Mouse (Mus musculus): ENCODE measurements around the gene St6galnac5.

Gene St6galnac5

GRCm38 (mm10) chr3:152981988-152982387 is at the start of gene St6galnac5:
TSS of gene St6galnac5 (minus strand) at chr3:152982246.
- DNase-seq (ENCODE audit: low spot score) = no peak

DNA sequence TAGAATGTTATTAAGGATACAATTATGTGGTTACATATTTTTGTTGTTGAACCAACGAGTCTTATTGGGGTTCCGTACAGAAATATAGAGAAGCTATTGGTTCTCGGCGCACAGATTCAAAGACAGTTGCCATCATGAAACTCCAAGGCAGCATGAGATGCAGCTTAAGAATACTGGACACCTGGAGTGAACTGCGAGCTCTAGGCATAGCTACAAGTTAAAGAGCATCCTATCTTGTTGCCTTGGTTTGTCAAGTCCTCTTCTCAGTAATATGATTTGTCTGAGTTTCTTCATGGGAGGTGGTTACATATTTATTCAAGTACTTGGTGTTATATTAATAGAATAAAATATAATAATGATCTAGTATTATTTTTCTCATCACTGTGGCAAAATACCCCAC is 48.7 kb upstream of the St6galnac5 start:
- no peak for DNase-seq (ENCODE audit: low spot score)

DNA sequence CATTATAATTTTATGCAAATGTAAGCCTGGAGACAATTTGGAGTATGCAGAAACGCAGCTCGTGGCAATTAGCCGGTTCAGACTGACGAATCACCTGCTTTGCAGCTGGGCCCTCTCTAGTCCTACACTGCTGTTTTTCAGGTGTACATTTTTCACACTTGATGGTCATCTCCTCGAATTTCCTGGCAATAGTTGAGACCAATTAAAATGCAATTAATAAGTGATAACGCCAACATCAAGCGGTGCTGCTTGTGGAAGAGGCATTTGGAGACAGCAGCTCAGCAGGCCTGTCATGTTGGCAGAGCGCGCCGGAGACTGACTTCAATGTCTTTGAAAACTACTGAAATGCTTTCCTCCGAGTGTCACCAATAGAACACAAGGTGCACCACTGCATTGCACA is 42.0 kb upstream of the St6galnac5 start:
- no peak for DNase-seq (ENCODE audit: low spot score)

DNA sequence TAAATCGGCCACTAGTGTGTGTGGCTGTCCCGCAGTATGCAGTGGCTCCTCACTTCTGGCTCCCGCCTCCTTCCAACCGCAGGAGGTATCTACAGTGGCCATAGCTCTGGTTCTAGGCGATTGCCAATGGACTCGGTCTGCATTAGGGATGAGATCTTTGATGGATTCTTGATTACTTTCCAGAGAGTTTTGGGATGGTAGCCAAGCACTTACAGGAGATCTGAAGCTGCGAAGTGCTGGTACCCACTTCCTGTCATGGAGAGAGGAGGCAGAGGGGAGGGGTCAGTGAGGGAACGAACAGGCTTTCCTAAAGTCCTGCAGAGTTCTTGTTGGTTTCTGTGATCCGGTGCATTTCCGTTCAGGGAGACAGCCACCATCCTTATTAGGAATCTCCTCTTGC is 36.0 kb upstream of the St6galnac5 start:
- DNase-seq (ENCODE audit: low spot score) = no peak

GRCm38 (mm10) chr3:153016355-153016754 is 34.3 kb upstream of the St6galnac5 start:
- DNase-seq (ENCODE audit: low spot score) = no peak

GRCm38 (mm10) chr3:153006893-153007292 is 24.8 kb upstream of the St6galnac5 start:
- no peak for DNase-seq (ENCODE audit: low spot score)

- no peak for DNase-seq (ENCODE audit: low spot score)
These were observed 16.9 kb upstream of the St6galnac5 start for GRCm38 (mm10) chr3:152998901-152999300.

- DNase-seq (ENCODE audit: low spot score) = no peak
These were observed 16.1 kb upstream of the St6galnac5 start for GRCm38 (mm10) chr3:152998106-152998505.

DNA sequence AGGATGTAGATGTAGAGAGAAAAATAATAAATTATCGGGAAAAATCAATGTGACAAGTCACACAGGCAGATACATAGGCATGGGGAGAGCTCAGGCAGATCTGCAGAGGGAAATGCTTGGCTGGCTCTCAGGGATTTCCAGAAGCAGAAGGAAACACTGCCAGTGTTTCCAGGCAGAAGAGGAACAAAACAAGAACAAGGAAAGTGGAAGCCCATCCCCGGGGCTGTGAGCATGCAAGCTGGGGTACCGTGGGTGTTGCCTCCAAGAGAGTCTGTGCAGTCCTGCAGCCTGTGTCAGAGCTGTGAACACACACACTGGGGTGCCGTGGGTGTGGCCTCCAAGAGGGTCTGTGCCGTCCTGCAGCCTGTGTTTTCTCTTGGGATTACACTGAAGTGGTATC is 11.6 kb upstream of the St6galnac5 start:
- DNase-seq (ENCODE audit: low spot score) = no peak

GRCm38 (mm10) chr3:152990787-152991186 is 8.7 kb upstream of the St6galnac5 start:
- DNase-seq (ENCODE audit: low spot score) = no peak

DNA sequence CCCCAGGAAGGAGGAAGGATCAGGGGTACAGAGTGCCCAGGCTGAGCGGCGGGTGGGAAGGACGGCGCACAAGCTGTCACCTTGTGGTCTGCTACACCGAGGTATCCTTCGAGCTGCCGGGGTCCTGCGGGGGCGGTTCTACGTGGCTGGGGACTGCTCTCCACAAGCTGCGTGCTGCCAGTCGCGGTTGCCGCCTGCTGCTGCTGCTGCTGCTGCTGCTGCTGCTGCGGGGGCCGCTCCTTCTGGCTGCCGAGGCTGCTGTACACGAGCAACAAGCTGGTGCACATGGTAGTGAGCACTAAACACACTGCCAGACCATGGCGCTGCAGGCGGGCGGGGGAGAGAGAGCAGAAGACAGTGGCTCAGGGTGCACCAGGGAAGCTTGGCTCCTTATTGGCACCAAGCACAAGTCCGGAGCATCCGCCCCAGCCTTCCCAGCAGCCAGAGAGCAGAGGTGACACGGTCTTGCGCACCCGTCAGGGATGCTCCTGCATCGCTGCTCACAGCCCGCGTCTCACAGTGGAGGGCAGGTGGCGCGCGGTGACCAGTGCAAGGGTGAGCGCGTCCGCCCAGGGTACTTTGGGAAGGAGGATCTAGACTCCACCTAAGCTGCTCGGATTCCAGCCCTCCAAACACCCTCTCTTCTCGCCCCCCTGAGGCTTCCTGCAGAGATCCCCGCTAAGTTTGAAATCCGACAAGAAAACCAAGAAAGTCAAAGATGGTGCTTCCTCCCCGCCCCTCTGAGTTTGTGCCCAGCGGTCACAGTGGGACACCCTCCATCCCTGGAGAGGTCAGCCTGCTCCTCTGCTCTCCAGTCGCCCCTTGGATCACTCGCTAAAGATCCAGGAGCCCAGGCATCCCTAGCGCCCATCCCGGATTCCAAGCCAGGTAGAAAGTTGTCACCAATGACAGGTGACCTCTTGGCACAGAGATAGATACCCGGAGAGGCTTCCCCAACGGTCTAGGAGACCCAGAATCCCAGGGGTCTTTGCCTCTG is 770 bp downstream of the St6galnac5 start:
- no peak for DNase-seq (ENCODE audit: low spot score)

GRCm38 (mm10) chr3:152980431-152980830 is 1.6 kb downstream of the St6galnac5 start:
- DNase-seq (ENCODE audit: low spot score) = no peak

DNA sequence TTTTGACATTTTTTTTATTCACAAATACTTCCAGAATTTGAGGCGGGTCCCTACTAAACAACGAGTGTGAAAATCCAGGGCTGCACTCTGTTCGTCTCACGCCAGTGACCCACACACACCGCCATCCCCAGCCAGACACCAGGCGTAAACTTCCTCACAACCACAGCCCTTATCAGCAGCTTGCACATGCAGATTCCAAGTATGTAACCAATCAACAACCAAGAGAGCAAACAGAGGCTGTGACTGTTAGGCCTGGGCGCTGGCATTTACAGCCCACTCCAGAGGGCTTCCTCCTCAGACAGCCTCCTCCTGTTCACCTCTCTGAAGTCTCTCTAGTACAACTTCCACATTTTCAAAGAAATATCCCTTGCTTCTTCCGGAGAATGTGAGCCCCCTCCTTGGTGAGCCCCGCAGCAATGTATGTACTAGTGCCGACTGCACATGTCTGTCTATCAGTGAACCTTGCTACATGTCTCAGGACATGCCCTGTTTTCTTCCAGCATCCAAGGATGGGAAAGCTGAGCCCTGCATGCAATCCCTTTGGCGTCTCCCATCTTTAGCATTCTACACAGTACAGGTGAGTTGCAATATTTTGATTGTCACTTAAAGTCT is 2.5 kb downstream of the St6galnac5 start:
- DNase-seq (ENCODE audit: low spot score) = no peak

GRCm38 (mm10) chr3:152971373-152971772 is 10.7 kb downstream of the St6galnac5 start:
- DNase-seq (ENCODE audit: low spot score) = no peak

- DNase-seq (ENCODE audit: low spot score) = no peak
These were observed 12.2 kb downstream of the St6galnac5 start for GRCm38 (mm10) chr3:152969774-152970347.

GRCm38 (mm10) chr3:152961855-152962376 is 20.1 kb downstream of the St6galnac5 start:
- no peak for DNase-seq (ENCODE audit: low spot score)

DNA sequence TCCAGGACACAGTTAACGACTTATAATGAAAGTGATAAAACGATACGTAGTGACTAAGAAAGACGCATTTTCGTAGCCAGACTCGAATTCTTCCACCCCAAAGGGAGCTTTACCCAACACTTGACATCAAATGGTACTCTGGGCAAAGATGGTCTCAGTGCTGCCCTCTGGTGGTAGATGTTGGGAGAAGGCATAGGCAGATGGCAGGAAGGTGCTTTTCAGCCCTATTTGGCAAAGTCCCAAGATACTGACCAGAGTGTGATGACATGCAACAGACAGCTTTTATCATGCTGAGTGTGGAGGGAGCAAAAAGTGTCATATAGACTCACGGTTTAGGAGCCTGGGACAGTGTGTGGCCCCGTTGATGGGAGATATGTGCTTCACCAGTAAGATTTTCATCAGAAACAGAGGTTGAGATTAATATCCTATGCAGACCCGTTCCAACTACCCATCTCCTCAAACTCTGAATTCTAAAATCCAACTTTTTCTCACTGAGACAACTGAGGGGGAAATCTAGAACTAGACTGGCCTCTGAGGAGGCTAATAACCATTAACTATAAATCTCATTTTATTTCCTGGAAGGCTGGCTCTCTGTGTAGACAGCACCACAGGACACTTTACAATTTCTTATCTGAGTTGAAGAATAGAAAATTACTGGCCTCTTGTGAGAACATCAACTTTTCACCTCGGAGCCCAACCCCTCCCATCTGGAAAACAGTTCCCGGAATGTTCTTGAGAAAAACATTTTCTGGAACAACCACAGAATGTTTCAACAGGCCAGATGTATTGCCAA is 23.5 kb downstream of the St6galnac5 start:
- peak; percentile 70 for DNase-seq (ENCODE audit: low spot score)

- no peak for DNase-seq (ENCODE audit: low spot score)
These were observed 25.3 kb downstream of the St6galnac5 start for GRCm38 (mm10) chr3:152956771-152957170.

GRCm38 (mm10) chr3:152956038-152956437 is 26.0 kb downstream of the St6galnac5 start:
- DNase-seq (ENCODE audit: low spot score) = no peak

GRCm38 (mm10) chr3:152951634-152952545 is 30.2 kb downstream of the St6galnac5 start:
- no peak for DNase-seq (ENCODE audit: low spot score)

DNA sequence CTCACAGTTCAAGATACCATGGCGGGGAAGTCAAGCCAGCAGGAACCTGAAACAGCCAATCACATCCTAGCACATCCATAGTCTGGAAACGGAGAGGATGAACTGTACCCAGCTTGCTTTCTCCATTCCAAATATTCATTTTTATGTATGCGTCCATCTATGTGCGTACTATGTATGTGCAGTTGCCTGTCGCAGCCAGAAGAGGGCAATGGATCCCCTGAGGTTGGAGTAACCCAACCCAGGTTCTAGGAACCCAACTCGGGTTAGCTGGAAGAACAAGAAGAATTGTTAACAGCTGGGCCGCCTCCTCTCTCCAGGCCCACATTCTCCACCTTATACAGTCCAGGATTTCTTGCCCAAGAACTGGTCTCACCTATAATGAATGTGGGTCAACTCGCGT is 31.1 kb downstream of the St6galnac5 start:
- no peak for DNase-seq (ENCODE audit: low spot score)
